Mouse (Mus musculus) MEL (cell line): Measurements from ENCODE around the gene Pla2g16.

ENCODE experiments used
- BHLHE40 ChIP-seq: IDR thresholded peaks from 2 replicates; pipeline ENCODE4 v1.6.1; 2012; ENCODE audit warnings: low read depth, mild to moderate bottlenecking, inconsistent platforms, low read length, improper control_type of control experiment, borderline replicate concordance
- CHD2 ChIP-seq: IDR thresholded peaks from 2 replicates; pipeline ENCODE4 v1.6.1; 2011; ENCODE audit warnings: low read length, improper control_type of control experiment
- POLR2A ChIP-seq, 2 experiments: IDR thresholded peaks; 2 replicates each; pipeline ENCODE4 v1.6.1; 2011 to 2012; ENCODE audit warnings: low read length in 2 of 2, mild to moderate bottlenecking in 2 of 2, control low read depth in 1 of 2, improper control_type of control experiment in 1 of 2, low read depth in 1 of 2, moderate library complexity in 1 of 2; ENCODE audit not compliant: control insufficient read depth in 1 of 2, insufficient read depth in 1 of 2, poor library complexity in 1 of 2

- TF ChIP-seq CHD2 = no peak
- TF ChIP-seq POLR2A (IDR thresholded peaks at IDR 0.05; ENCODE audit: control insufficient read depth in 1 of 2, insufficient read depth in 1 of 2, low read depth in 1 of 2, low read length in 2 of 2, poor library complexity in 1 of 2) = peak; percentile 37 to 67; a peak in 3 of 4 replicates
- no peak for TF ChIP-seq BHLHE40
Measured at GRCm38 (mm10) chr19:7557328-7557822, at the start of gene Pla2g16.
